Mouse (Mus musculus) gastrocnemius, postnatal 10 days (tissue): ENCODE data around the gene Fblim1. TPM values are rescaled to one million over a fixed set of nuclear protein-coding genes. Genes with fewer than 3 reads are reported as not detected.
"Not testable (repeated sequence)": the region's sequence is repeated elsewhere in the genome, so short reads cannot be mapped to it uniquely, and the experiment has no call there.

ENCODE experiments used
- DNase-seq: peaks from one replicate; pipeline ENCODE4 v3.0.0; 2021; ENCODE audit warnings: mixed read lengths
- total RNA-seq, 2 experiments: library from RNA; stranded (reverse); gene quantifications; 2 replicates each; pipeline ENCODE4 v1.2.3; 2021

Fblim1 gene
- total RNA-seq, 2 experiments from 2014 or later = 3.8 to 6.6 TPM

GRCm38 (mm10) chr4:141568966-141569365 is 36.9 kb downstream of the Fblim1 start:
- no peak for DNase-seq

DNA sequence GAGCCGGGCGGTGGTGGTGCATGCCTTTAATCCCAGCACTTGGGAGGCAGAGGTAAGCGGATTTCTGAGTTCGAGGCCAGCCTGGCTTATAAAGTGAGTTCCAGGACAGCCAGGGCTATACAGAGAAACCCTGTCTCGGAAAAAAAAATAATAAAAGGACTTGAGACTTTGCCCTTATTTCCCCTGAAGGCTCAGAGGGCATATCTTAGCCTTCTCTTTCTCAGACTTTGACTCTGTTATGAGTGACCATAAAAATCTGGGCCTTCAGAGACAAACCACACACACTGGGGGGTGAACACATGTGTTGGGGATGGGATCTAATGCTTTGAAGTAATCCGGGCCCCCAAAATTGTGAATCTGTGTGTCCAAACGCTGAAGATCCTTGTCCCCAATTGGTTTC is 38.7 kb downstream of the Fblim1 start:
- DNase-seq = not testable (repeated sequence)

- no peak for DNase-seq
Measured at GRCm38 (mm10) chr4:141566187-141566586, 39.7 kb downstream of the Fblim1 start.

DNA sequence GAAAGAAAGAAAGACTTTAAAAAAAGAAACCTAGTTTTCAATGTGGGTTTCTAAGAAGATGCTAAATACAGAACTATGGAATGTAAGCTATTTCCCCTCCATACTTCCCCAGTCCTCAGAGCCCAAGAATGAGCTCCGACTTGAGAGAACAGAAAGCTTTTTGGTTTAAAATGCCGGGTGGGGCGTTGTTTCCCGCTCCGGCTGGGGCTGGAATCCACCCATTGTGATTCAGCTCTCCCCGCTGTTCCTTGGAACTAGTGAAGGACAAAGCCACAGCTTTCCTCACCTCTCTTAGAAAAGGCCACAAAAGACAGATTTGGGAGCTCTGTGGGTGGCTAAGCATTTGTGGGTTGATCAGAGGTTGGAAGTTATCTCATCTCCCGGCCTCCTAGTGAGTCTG is 40.6 kb downstream of the Fblim1 start:
- no peak for DNase-seq

DNA sequence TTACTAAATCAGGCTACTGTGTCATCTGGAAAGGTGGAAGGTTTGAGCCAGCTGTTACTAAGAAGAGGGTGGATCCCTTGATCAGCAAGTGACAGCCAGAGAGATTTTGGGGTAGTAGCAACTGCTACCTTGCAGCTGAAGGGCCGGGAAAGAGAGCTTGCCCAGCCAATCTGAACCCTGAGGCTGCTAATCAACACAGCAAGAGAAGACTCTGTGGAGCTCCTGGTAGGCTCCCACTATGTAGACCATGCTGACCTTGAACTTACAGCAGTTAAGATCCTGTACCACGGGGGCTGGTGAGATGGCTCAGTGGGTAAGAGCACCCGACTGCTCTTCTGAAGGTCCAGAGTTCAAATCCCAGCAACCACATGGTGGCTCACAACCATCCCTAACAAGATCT is 41.2 kb downstream of the Fblim1 start:
- no peak for DNase-seq

DNA sequence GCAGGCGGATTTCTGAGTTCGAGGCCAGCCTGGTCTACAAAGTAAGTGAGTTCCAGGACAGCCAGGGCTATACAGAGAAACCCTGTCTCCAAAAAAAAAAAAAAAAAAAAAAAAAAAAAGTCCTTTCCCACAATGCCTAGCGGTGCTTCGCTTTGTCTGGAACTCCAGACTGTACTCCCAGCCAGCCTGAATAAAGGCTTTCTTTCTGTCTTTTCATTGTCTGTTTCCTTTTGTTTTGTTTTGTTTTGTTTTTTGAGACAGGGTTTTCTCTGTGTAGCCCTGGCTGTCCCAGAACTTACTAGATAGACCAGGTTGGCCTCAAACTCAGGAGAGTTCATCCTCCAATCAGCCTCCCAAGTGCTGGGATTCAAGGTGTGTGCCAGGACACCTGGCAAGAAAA is 41.7 kb downstream of the Fblim1 start:
- DNase-seq = no peak

GRCm38 (mm10) chr4:141562281-141562680 is 43.6 kb downstream of the Fblim1 start:
- no peak for DNase-seq

DNA sequence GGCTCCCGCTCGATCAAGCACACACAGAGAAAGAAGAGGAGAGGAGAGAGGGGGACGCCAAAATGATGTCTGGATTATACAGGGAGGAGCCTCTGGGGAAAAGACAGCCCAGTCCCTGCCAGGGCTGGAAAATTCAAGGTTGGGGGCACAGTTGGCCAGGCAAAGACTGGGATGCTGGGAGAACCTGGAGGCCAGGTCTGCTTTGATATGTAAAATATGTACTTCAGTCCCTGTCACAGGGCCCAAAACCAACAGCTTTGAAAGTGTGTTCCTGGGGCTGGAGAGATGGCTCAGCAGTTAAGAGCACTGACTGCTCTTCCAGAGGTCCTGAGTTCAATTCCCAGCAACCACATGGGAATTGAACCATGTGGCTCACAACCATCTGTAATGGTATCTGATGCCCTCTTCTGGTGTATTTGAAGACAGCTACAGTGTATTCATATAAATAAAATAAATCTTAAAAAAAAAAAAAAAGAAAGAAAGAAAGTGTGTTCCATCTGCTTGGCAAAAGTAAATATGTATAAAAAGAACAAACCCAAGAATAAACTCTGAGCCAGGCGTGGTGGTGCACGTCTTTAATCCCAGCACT is 44.5 kb downstream of the Fblim1 start:
- DNase-seq = not testable (repeated sequence)

GRCm38 (mm10) chr4:141559898-141560263 is 46.0 kb downstream of the Fblim1 start:
- peak; percentile 80 for DNase-seq

DNA sequence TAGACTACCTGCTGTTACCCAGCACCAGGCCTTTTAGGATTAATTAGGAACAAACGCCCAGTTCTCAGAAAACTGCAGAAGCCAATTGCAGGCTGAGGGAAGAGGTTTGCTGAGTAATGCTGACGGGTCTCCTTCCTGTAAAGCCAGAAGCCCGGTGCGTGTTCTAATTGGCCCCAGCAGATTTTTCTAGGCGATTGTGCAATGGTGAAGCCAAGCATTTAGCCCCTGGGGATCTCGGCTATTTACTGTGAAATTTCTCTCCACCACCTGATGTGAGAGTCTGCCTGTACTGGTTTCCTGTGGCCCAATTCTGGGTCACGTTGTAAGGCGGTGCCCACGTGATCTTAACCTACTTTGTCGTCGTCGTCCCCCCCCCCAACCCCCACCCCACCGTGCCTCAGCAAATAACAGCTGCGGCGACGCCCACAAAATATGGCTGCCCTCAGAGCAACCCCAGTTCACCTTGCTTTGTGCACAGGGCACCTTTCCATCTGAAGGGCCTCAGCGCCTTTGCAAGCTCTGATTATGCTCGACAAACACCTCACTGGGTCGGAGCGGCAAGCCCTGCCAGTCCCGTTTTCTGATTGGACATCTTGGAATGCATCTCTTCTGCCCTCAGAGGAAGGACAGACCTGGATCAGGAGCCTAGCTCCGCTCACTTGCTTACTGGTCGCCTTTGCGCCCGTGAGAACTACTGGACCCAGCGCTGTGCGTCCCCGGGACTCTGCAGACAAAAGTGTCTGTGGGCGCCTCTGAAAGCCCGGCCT is 46.6 kb downstream of the Fblim1 start:
- peak; percentile 70 for DNase-seq

- no peak for DNase-seq
Measured at GRCm38 (mm10) chr4:141558658-141559057, 47.2 kb downstream of the Fblim1 start.

GRCm38 (mm10) chr4:141556163-141556562 is 49.7 kb downstream of the Fblim1 start:
- DNase-seq = not testable (repeated sequence)

GRCm38 (mm10) chr4:141554255-141554865 is 51.5 kb downstream of the Fblim1 start:
- DNase-seq = not testable (repeated sequence)

- DNase-seq = no peak
Measured at GRCm38 (mm10) chr4:141552484-141552883, 53.4 kb downstream of the Fblim1 start.

GRCm38 (mm10) chr4:141547299-141547698 is 58.6 kb downstream of the Fblim1 start:
- no peak for DNase-seq

GRCm38 (mm10) chr4:141546334-141547200 is 59.3 kb downstream of the Fblim1 start:
- DNase-seq = peak; percentile 78

DNA sequence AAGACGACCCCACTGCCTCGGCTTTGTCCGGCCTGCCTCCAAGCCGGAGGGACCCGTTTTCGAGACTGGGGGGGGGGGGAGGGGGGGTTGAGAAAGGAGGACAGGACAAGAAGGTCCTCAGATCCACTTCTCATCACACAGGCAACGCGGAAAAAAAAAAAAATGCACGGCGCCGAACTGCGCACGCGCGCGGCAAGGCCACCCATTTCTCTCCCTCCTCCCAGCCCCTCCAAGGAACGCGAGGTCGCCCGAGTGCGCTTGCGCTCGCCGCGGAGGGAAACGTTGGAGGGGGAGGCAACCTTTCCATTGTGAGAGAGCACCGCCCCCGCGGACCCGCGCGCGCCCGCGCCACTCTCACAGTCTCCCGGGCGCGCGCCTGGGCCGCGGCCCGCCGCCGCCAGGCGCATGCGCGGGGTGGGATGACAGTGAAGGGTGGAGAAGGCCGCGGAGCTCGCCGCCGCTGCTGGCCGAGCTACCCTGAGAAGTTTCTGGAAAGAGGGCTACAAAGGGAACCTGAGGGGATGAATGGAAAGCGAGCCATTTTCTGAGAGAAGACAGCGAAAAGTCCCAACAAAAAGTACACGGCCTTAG is 60.1 kb downstream of the Fblim1 start:
- DNase-seq = peak; percentile 99

DNA sequence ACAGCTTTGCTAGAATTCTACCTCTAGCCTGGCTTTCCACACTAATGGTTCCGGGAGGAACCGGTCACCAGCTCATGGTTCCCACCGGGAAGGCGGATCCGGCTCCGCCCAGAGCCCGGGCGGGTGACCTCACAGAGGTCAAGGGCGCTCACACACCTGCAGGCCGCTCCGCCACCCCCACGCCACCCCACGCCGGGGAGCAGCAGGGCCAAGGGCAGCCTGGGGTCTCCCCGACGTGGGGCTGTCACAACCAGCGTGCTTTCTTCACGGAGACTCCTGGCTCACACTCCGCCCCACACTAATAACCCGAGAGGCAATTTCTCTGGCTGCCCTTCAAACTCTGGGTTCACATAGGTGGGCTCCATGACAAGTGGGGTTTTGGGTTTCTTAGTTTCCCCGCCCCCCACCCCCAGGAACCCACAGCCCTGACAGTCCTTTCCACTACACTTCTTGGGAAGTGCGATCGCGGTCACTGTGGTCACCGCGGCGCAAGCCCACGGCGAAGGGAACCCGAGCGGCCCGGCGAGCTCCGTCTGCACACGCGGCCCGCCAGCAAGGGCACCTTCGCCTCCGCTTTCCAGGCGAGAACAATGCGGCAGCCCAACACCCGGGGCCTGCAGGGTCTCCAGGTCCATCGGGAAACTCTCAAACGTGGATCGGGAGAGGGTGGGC is 60.7 kb downstream of the Fblim1 start:
- DNase-seq = peak; percentile 74

DNA sequence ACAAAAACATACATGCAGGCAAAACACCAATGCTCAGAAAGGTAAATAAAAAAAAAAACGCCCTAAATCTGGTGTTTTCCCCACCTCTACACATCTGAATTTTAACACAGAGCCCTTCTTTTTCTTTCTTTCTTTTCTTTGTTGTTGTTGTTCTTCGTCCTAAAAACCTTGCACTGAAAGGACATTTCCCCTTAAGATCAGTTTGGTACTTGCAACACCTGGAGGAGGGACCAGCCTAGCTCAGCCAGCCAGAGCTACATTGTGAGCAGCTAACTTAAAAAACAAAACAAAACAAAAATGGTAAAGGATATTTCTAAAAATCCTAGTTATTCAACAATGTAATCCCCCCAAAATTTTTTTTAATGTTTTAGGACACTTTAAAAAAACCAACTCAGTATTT is 61.4 kb downstream of the Fblim1 start:
- DNase-seq = no peak

GRCm38 (mm10) chr4:141543593-141543992 is 62.3 kb downstream of the Fblim1 start:
- no peak for DNase-seq

DNA sequence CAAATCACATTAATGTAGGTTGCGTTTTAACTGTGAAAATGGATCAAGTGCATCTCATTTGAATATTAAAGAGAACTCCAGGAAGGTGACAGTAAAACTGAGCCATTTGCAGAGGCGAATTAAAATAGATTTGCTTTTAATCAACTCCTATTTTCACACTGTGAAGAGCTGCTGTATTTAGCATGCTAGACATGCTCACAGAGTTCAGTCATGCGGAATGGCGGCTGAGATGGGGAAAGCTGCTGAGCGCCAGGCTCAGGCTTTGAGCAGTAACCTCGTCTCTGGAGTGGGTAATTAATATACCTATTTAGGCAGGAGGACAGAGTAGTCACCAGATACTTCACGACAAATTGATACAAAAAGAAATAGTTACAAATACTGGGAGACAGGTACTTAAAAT is 64.0 kb downstream of the Fblim1 start:
- no peak for DNase-seq

- DNase-seq = no peak
Measured at GRCm38 (mm10) chr4:141540844-141541243, 65.1 kb downstream of the Fblim1 start.
